Mouse (Mus musculus) olfactory bulb, adult 2 months (tissue): ENCODE data around the gene Fpgs.

Experiments used
- CTCF ChIP-seq: fragments of 200-500 bp; IDR thresholded peaks from 2 replicates; pipeline ENCODE4 v1.5.1; 2012; ENCODE audit warnings: low read depth, mild to moderate bottlenecking, low read length, moderate library complexity; ENCODE audit not compliant: insufficient read depth
- POLR2A ChIP-seq: fragments of 200-500 bp; IDR thresholded peaks from 2 replicates; pipeline ENCODE4 v1.6.1; 2012; ENCODE audit warnings: mild to moderate bottlenecking, low read depth, low read length, moderate library complexity; ENCODE audit not compliant: insufficient read depth

- TF ChIP-seq CTCF: no peak
- TF ChIP-seq POLR2A: no peak
Measured at GRCm38 (mm10) chr2:32641810-32642209, 62.1 kb downstream of the Fpgs start.
